Mouse (Mus musculus) kidney, adult 2 months (tissue): ENCODE measurements around the gene Utp4.

Experiments used
- CTCF ChIP-seq: fragments of 200-500 bp; conservative IDR thresholded peaks from 2 replicates; pipeline ENCODE4 v1.5.1; 2011; ENCODE audit warnings: low read depth, mild to moderate bottlenecking, control low read depth, low read length, moderate library complexity, mixed read lengths; ENCODE audit not compliant: insufficient read depth, insufficient read length
- POLR2A ChIP-seq: fragments of 200-500 bp; IDR thresholded peaks from one replicate; pipeline ENCODE4 v1.6.1; 2011; ENCODE audit warnings: low read depth, low read length, control low read depth

GRCm38 (mm10) chr8:106951707-106952106 is 58.3 kb downstream of the Utp4 start:
- TF ChIP-seq CTCF: no peak
- TF ChIP-seq POLR2A: no peak
